Mouse (Mus musculus): ENCODE measurements around the gene Rpp21.

DNA sequence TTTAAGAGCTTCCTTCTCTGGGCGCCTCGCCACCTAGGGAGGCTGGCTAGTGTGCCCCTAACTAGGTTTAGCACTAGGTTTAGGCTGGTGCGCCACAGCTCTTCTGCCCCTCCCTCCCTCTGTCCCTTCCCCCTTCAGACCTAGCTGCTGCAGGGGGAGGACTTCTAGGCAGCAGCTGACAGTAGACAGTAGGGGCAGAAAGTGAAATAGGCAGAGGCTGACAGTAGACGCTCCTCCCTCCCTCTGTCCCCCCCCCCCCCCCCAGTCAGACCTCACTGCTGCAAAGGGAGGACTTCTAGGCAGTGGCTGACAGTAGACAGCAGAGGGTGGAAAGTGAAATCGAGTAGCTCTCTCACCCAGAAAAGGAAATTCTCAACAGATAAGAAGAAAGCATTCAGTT lies 28.8 kb downstream of the Rpp21 start:
- TF ChIP-seq CTCF (IDR thresholded peaks at IDR 0.05; ENCODE audit: borderline replicate concordance, extremely low read depth, insufficient read depth, insufficient read length) (no peak), POLR2A (IDR thresholded peaks at IDR 0.05; ENCODE audit: borderline replicate concordance, extremely low read depth, insufficient read depth, insufficient read length, poor library complexity, severe bottlenecking) (no peak)

Measured in brain, embryonic 14.5 days (tissue).